Mouse (Mus musculus) embryonic stem cell, embryonic (primary cell): ENCODE measurements around the gene Sarnp.

ENCODE experiments used
- CTCF ChIA-PET, 4 experiments: fragments of 300-600 bp in 2 of 4; fragments of 350-600 bp in 2 of 4; sonication (Branson Sonifier 250); formaldehyde crosslinking; loops; one replicate each; lab custom pipeline; 2022; ENCODE audit warnings: inconsistent platforms in 2 of 4; lab: Charles Lee
- POLR2A ChIA-PET, 4 experiments: fragments of 300-600 bp in 2 of 4; fragments of 350-600 bp in 2 of 4; sonication (Branson Sonifier 250); formaldehyde crosslinking; loops; one replicate each; lab custom pipeline; 2022; ENCODE audit warnings: antibody characterized with exemption in 4 of 4, inconsistent platforms in 1 of 4; lab: Charles Lee

Sarnp gene

DNA sequence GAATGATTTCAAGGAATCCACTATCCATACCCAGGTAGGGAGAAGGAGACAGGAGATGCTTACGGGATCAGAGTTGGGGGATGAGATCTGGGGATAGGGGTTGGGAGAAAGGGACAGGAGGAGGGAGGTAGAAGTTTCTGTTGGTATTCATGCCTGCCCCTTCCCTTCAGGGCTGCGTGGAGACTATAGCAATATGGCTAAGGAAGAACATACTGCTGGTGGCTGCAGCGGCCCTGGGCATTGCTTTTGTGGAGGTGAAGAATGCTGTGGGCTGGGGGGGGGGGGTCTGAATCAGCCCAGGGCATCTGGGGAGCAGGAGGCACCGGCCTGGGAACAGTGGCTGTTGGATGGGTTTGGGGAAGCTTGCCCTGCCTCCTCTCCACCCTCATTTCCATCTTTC, 95.1 kb downstream of the Sarnp start:
- CTCF ChIA-PET = interaction anchor here (0.7 to 2.5 kb wide), 8 partner anchors 10 to 63 kb away, joined by 3 to 30 read pairs (median 8); partner anchors contain the start of genes Bloc1s1 (in 2 of the 4), Rdh5 (in 2 of the 4) and Gdf11 (in 1 of the 4)
- POLR2A ChIA-PET = interaction anchor here in 2 of 4 experiments (0.6 to 9.2 kb wide), 6 partner anchors 9 to 33 kb away, joined by 3 to 132 read pairs (median 10); partner anchors contain the start of genes Bloc1s1 (in 1 of the 2), Cd63 (in 1 of the 2) and Rdh5 (in 1 of the 2)

DNA sequence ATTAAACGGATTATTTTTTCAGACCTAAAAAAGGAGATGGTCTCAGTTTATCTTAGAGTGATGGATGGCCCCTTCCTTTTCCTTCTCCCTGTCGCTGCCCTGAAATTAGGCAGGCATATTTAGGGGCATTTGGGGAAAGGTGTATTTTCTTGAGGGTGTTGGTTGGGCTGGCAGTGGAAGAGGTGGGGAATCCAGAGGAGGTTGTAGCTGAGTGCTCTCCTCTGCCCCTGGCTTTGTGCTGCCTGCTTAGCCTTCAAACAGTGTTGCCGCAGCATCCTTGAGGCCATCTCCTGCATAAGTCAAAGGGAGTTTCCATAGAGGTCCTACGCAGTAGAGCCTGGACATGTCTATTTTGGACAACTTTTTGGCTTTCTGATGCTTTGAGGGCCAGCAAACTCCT, 95.7 kb downstream of the Sarnp start:
- POLR2A ChIA-PET = interaction anchor here (0.6 to 9.2 kb wide), 28 partner anchors 8 to 418 kb away, joined by 3 to 132 read pairs (median 4); partner anchors contain the start of genes Bloc1s1 (in 3 of the 4), Cd63 (in 3 of the 4), Rdh5 (in 3 of the 4) and Itga7 (in 2 of the 4)
- CTCF ChIA-PET = interaction anchor here (0.5 to 2.5 kb wide), 41 partner anchors 9 to 502 kb away, joined by 3 to 30 read pairs (median 4); partner anchors contain the start of genes Bloc1s1 (in 3 of the 4), Cd63 (in 3 of the 4), Itga7 (in 3 of the 4) and Rdh5 (in 3 of the 4)

DNA sequence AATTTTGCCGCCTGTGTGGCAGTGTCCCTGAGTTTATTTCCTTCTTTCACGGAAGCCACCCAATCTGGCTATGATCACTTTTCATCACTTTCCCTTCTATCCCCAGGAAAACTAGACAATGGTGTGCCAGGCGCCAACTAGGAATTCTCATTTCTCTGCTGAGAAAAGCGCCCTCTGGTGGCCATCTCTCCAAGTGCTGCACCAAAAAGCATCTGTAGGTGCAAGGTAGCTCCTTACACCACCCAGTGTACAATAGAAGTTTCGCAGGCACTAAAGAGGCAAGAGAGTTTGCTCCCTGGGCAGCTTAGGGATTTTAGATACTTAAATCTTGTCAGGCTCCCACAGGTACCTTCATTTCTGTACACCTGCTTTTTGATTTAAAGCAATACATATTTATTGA, 96.1 kb downstream of the Sarnp start:
- ChIA-PET CTCF (interaction anchor here (0.5 to 2.5 kb wide), 56 partner anchors 8 to 503 kb away, joined by 3 to 30 read pairs (median 4); partner anchors contain the start of genes Itga7 (in 4 of the 4), Rdh5 (in 4 of the 4), Bloc1s1 (in 3 of the 4) and Cd63 (in 3 of the 4)), POLR2A (interaction anchor here (0.6 to 9.2 kb wide), 31 partner anchors 8 to 446 kb away, joined by 3 to 132 read pairs (median 4); partner anchors contain the start of genes Bloc1s1 (in 3 of the 4), Cd63 (in 3 of the 4), Rdh5 (in 3 of the 4) and Itga7 (in 2 of the 4))

DNA sequence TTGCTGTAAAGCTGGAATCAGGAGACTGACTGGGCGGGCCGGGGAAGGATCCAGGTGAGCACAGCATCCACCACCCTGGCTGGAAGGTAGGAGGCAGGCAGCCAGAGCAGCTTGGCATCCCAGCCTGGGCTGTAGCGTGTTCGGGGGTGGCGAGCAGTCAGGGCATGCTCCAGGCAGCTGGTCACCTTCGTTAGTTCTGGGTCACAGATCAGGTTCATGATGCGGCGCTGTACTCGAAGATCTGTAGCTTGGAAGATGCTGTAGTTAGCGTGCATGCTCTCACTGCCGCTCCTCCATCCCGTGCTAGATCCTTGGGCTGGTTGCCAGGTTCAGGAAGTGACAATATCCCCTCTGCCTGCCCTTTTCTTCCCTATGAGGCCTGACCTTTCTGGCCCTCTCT, 96.6 kb downstream of the Sarnp start:
- ChIA-PET CTCF (interaction anchor here (0.6 to 2.5 kb wide), 53 partner anchors 8 to 503 kb away, joined by 3 to 30 read pairs (median 4); partner anchors contain the start of genes Itga7 (in 4 of the 4), Rdh5 (in 4 of the 4), Bloc1s1 (in 3 of the 4) and Cd63 (in 3 of the 4)), POLR2A (interaction anchor here (0.6 to 9.2 kb wide), 31 partner anchors 8 to 446 kb away, joined by 3 to 132 read pairs (median 4); partner anchors contain the start of genes Bloc1s1 (in 3 of the 4), Cd63 (in 3 of the 4), Rdh5 (in 3 of the 4) and Pa2g4 (in 2 of the 4))

DNA sequence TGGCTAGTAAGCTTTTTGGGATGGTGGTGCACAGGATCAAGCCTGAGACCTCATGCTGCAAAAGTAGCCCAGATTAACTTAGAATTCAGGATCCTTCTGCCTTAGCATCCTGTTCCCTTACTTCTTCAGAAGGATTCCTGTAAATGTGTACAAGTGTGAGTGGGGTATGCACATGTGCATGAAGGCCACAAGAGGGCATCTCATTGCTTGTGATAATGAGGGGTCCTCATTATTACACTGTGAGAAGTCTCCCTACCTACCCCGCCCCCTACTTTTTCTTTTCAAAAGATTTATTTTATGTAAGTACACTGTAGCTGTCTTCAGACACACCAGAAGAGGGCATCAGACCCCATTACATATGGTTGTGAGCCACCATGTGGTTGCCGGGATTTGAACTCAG, 98.4 kb downstream of the Sarnp start:
- CTCF ChIA-PET = interaction anchor here in 3 of 4 experiments (0.6 to 0.7 kb wide), 3 partner anchors 23 to 339 kb away, joined by 3 to 8 read pairs (median 6); partner anchors contain the start of gene Olfr763 (in 1 of the 3)
- POLR2A ChIA-PET = interaction anchor here in 2 of 4 experiments (0.7 to 9.2 kb wide), 10 partner anchors 6 to 93 kb away, joined by 3 to 132 read pairs (median 3); partner anchors contain the start of genes Bloc1s1 (in 2 of the 2), Rdh5 (in 2 of the 2) and Cd63 (in 1 of the 2)

DNA sequence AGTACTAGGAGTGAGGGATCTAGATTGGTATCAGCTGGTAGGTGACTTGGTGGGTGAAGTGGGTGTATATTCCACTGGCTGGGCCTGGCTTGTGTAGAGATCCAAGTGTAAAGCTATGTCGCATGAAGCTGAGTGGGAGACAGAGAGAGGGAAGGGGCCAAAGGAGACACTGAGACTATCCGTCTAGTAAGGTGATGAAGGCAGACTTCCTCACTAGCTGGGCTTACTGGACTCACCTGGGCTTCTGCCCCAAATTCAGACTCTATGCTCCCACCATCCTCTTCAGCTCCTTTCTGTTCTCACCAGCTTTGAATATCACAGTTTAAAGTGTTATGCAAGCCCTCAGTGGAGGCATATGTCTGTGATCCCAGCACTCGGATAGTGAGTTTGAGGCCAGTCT, 99.5 kb downstream of the Sarnp start:
- POLR2A ChIA-PET = interaction anchor here in 2 of 4 experiments (0.8 to 6.0 kb wide), 9 partner anchors 11 to 94 kb away, joined by 3 to 34 read pairs (median 3); partner anchors contain the start of gene Cd63 (in 1 of the 2)
- CTCF ChIA-PET = interaction anchor here in 1 of 4 experiments (0.6 kb wide), 1 partner anchor 24 kb away, joined by 3 read pairs; no protein-coding TSS in a partner anchor

DNA sequence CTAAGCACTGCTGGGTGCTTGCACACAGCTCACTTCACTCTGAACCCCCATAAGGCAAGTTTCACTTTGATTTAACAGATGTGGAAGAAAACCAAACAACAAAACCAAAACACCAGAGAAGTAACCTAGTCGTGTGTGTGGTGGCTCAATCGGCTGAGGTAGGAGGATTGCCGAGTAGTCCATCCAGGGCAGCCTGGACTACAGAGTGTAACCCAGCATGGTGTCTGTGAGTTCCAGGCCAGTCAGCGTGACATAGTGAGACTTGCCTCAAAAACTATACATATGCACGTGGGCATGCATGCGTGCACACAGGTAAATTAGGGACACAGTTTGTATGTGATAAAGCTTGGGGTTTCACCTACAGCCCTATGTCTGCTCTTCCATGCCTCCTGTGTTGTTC, 100.3 kb downstream of the Sarnp start:
- ChIA-PET POLR2A (interaction anchor here in 2 of 4 experiments (1.0 to 7.6 kb wide), 5 partner anchors 6 to 27 kb away, joined by 3 to 132 read pairs (median 3); no protein-coding TSS in a partner anchor), CTCF (no interaction called here)

DNA sequence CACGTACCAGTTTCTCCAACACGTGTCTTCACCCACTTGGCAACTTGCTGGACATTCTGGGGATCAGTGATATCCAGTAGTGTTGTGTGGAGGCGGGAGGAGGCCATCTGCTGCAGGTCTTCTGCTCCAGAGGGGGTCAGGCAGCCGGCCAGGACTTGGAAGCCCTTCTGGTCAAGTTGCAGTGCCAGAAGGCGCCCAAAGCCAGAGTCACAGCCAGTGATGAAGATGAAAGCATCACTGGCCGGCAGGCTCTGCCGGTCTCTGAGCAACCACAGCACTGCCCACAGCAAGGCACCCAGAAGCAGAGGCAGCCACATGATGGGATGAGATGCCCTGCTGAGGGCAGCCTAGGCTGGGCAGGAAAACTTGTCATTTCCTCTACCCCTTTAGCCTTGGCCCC, 101.1 kb downstream of the Sarnp start:
- ChIA-PET CTCF (interaction anchor here in 1 of 4 experiments (1.3 kb wide), 1 partner anchor 27 kb away, joined by 4 read pairs; no protein-coding TSS in a partner anchor), POLR2A (interaction anchor here in 2 of 4 experiments (1.1 to 7.7 kb wide), 9 partner anchors 7 to 91 kb away, joined by 3 to 132 read pairs (median 7); partner anchors contain the start of genes Itga7 (in 2 of the 2), Cd63 (in 1 of the 2) and Gdf11 (in 1 of the 2))

DNA sequence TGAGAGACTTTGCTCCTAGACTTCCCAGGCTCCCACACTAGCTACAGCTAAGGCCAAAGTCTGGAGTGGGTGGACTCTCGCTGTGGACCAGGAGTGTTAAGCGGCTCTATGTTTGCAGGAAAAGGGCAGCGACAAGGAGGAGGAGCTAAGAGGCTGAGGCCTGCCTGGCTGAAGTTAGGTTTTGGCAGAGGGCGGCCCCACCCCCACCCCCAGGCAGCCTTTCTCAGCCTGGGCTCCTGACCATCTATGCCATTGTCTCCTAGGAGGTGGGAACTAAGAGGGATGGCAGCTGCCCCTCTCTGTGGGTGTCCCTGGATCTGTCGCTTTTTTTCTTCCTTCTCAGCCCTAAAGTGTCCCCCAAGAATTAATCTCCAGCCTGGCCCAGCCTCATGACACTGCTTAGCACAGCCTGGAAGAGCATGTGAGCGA, 102.1 kb downstream of the Sarnp start:
- ChIA-PET CTCF (interaction anchor here in 1 of 4 experiments (0.6 to 1.3 kb wide), 2 partner anchors 15 to 26 kb away, joined by 3 to 4 read pairs; no protein-coding TSS in a partner anchor), POLR2A (interaction anchor here in 3 of 4 experiments (0.6 to 7.7 kb wide), 13 partner anchors 8 to 579 kb away, joined by 3 to 132 read pairs (median 5); partner anchors contain the start of genes Itga7 (in 2 of the 3), Cd63 (in 1 of the 3) and Gdf11 (in 1 of the 3))

DNA sequence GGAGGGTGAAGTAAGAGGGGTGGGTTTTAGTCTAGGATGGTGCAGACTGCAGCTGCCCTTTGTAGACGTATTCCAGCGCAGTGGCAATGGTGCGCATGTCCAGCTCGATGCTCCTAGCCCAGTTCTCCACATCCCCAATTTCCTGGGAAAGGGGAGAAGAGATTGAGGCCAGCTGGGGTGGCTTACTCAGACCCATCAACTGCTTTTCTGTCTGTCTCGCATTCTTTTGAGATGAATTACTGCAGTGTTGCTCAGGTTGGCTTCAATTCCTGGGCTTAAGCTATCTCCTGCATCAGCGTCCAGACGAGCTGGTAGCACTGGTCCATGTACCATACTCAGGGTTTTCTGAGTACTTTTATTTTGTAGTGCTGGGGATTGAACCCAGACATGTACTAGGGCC, 102.8 kb downstream of the Sarnp start:
- POLR2A ChIA-PET = interaction anchor here (0.6 to 7.7 kb wide), 15 partner anchors 8 to 579 kb away, joined by 3 to 132 read pairs (median 5); partner anchors contain the start of genes Itga7 (in 2 of the 4) and Cd63 (in 1 of the 4)
- CTCF ChIA-PET = no interaction called here

DNA sequence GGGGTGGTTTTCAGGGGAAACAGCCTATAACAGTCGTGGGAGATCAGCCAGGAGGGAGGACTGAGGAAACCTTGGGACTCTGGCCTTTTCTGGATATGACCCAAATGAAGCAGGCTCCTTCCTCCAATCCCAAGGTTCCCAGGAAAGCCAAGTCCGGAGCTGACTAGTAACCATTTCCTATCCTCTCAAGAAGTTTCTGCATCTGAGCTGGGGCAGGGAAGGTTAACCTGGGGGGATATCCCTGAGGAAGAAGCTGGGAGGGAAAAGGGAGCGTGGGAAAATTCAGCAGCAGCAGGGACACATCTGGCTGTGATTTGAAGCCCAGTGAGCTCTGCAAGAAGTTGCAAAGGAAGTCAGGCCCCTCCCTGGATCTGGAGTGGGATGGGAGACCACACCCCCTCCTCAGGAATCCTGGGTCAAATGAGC, 103.6 kb downstream of the Sarnp start:
- POLR2A ChIA-PET = interaction anchor here (0.7 to 7.7 kb wide), 13 partner anchors 7 to 219 kb away, joined by 3 to 132 read pairs (median 8); partner anchors contain the start of genes Cd63 (in 1 of the 4) and Itga7 (in 1 of the 4)
- CTCF ChIA-PET = interaction anchor here in 2 of 4 experiments (1.0 to 1.4 kb wide), 4 partner anchors 8 to 25 kb away, joined by 3 to 7 read pairs (median 3); partner anchors contain the start of gene Itga7 (in 1 of the 2)

DNA sequence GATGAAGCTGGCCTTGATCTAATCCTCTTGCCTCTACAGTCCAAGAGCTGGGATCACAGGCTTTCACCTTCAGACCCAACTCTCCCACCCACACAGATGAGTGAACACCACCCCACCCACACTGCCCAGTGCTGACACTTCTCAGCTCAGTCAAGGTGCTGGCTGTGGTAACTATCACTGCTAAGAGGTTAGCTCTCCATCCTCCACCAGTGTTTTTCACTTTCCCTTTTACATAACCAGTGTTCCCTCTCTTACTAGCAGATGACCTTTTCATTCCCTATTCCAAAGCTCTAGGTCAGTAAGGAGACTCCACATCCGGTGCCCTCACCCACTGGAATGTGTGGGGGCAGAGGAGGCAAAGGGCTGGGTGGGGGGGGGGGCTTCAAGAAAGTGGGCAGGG, 104.1 kb downstream of the Sarnp start:
- CTCF ChIA-PET = interaction anchor here in 3 of 4 experiments (1.0 to 2.9 kb wide), 5 partner anchors 8 to 24 kb away, joined by 3 to 27 read pairs (median 3); partner anchors contain the start of gene Itga7 (in 1 of the 3)

DNA sequence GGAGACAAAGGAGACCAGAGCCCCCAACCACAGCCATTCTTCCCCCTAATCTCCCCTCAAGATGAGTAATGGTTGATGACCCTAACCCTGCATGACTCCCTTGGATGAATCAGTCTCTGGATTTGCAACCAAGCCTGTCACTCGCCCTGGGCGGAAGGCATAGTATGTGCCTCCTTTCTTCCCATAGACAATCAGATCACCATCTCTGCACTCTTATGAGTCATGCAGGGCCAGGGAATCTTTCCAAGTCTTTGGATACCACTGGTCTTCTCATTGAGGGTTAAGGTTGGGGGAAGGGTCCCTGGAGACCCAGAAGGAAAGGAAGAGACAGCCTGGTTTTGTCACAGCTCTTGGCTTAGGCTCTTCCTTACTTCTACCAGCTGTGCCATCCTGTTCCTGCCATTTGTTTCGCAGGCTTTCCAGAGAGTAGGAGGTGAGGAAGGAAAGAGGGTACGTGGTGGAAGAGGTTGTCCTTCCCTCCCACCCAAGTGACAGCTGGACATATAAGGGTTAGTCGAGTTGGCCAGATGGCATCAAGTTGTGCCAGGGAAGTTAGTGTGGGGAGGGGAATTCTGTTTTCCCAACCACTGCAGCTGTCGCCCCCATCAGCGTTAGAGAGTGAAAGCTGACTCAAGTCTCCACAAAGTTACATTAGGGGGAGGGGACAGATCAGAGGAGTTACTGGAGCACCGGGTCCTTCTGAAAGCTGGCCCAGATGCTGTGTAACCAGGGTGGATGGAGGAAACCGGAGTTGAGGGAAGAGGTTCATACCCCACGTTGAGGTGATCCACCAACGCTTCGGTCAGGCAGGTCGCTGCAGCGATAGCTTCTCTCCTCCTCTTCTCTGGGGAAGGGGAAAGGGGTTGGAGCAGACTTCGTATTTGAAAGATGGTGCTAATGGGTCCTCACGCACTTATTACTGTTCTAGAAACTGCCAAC, 105.0 kb downstream of the Sarnp start:
- ChIA-PET CTCF (interaction anchor here (0.9 to 2.9 kb wide), 11 partner anchors 9 to 54 kb away, joined by 3 to 30 read pairs (median 6); partner anchors contain the start of gene Itga7 (in 1 of the 4)), POLR2A (interaction anchor here in 3 of 4 experiments (0.6 to 7.7 kb wide), 45 partner anchors 8 to 510 kb away, joined by 3 to 132 read pairs (median 6); partner anchors contain the start of genes Itga7 (in 3 of the 3), Cd63 (in 2 of the 3), Gdf11 (in 2 of the 3) and Rab5b (in 2 of the 3))

More for the DNA sequence above, 104.1 kb downstream of the Sarnp start:
- POLR2A ChIA-PET = interaction anchor here (0.6 to 7.7 kb wide), 15 partner anchors 7 to 184 kb away, joined by 3 to 132 read pairs (median 4); partner anchors contain the start of genes Cd63 (in 1 of the 4) and Itga7 (in 1 of the 4)

DNA sequence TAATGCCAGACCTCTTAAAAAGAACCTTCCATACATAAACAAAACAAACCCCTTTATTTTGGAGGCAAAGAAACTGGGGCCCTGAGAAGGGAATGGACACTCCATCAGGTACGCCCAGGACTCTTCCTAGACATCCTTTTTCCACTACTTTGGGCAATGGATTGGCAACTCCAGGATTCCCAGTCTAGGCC, 105.6 kb downstream of the Sarnp start, which contains the start of gene Rdh5:
Gene Rdh5 (minus strand): TSS at position 67 of the 191 bp plus-strand sequence.
- POLR2A ChIA-PET = interaction anchor here (0.6 to 7.7 kb wide), 49 partner anchors 8 to 511 kb away, joined by 3 to 132 read pairs (median 6); partner anchors contain the start of genes Itga7 (in 3 of the 4), Cd63 (in 2 of the 4), Gdf11 (in 2 of the 4) and Rab5b (in 2 of the 4)

DNA sequence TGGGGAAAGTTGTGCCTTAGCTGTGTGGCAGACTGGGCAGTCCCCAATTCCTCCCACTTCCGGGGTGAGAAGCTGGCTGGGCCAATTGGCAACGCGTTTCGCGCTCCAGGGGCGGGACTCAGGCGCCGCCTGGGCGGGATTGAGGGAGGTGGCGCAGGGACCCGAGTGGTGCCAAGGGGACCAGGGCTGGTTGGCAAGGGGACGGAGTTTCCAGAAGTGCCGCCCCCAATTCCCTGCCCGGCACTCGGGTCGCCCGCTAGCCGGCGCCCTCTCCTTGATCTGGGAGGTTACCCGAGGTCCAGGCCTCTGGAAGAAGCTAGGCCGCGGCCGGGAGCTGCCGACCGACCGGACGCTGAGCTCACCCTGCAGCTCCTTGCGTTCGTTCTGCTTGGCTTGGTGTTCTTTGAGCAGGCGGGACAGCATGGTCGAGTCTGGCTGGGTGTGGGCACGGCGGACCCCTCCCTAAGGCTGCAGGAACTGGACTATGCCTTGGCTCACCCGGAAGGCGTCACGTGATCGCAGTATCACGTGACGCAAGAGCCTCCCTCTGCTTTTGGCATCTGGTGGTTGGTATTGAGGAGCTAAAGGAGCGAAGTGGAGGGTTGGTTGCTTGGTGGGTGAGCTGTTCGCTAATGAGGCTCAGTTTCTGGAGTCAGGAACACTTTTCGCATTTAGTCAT, 106.0 kb downstream of the Sarnp start:
- POLR2A ChIA-PET = interaction anchor here (0.5 to 7.7 kb wide), 68 partner anchors 8 to 551 kb away, joined by 3 to 132 read pairs (median 5); partner anchors contain the start of genes Itga7 (in 4 of the 4), Cd63 (in 2 of the 4), Dgka (in 2 of the 4) and Gdf11 (in 2 of the 4)
- CTCF ChIA-PET = interaction anchor here (0.5 to 2.9 kb wide), 18 partner anchors 10 to 456 kb away, joined by 3 to 30 read pairs (median 4); partner anchors contain the start of gene Itga7 (in 1 of the 4)

More for the DNA sequence above, 105.6 kb downstream of the Sarnp start, which contains the start of gene Rdh5:
- CTCF ChIA-PET = interaction anchor here (0.9 to 2.9 kb wide), 11 partner anchors 9 to 53 kb away, joined by 3 to 30 read pairs (median 6); partner anchors contain the start of gene Itga7 (in 1 of the 4)
